Mouse (Mus musculus) liver, adult 2 months (tissue): ENCODE results near the gene Atg10. TPM values are rescaled to one million over a fixed set of nuclear protein-coding genes. Genes with fewer than 3 reads are reported as not detected.

Experiments
- DNase-seq: peaks from one replicate; pipeline ENCODE4 v3.0.0-alpha.2; 2011; ENCODE audit warnings: low read depth, low spot score; ENCODE audit errors: extremely low read depth
- H3K27ac ChIP-seq: fragments of 200-500 bp; replicated peaks from 2 replicates; pipeline ENCODE4 v1.5.1; 2012; ENCODE audit warnings: low read depth, mild to moderate bottlenecking, control low read depth, inconsistent platforms, low read length; ENCODE audit not compliant: insufficient read depth
- H3K27me3 ChIP-seq: fragments of 200-500 bp; 2 replicates; pipeline ENCODE4 v1.6.1; 2012; ENCODE audit warnings: mild to moderate bottlenecking, moderate library complexity, low read length, inconsistent platforms; ENCODE audit not compliant: control insufficient read depth, insufficient read depth
- H3K36me3 ChIP-seq: fragments of 200-500 bp; 2 replicates; pipeline ENCODE4 v1.6.1; 2012; ENCODE audit warnings: low read length, inconsistent platforms; ENCODE audit not compliant: control insufficient read depth, insufficient read depth
- H3K4me1 ChIP-seq: fragments of 200-500 bp; 2 replicates; pipeline ENCODE4 v1.6.1; 2011; ENCODE audit warnings: low read length; ENCODE audit not compliant: control insufficient read depth, insufficient read depth
- H3K4me3 ChIP-seq: fragments of 200-500 bp; 2 replicates; pipeline ENCODE4 v1.5.1; 2011; ENCODE audit warnings: low read depth, mild to moderate bottlenecking, control low read depth, low read length, moderate library complexity; ENCODE audit not compliant: insufficient read depth
- H3K79me2 ChIP-seq: fragments of 200-500 bp; 2 replicates; pipeline ENCODE4 v1.6.1; 2012; ENCODE audit warnings: inconsistent platforms, mild to moderate bottlenecking, low read length, moderate library complexity; ENCODE audit not compliant: control insufficient read depth, insufficient read depth
- H3K9ac ChIP-seq: fragments of 200-500 bp; 2 replicates; pipeline ENCODE4 v1.6.1; 2012; ENCODE audit warnings: low read depth, mild to moderate bottlenecking, control low read depth, inconsistent platforms, low read length
- CTCF ChIP-seq: fragments of 200-500 bp; IDR thresholded peaks from 2 replicates; pipeline ENCODE4 v1.5.1; 2011; ENCODE audit warnings: low read depth, low read length, control low read depth
- POLR2A ChIP-seq: fragments of 200-500 bp; IDR thresholded peaks from 2 replicates; pipeline ENCODE4 v1.6.1; 2011; ENCODE audit warnings: low read length, control low read depth; ENCODE audit not compliant: insufficient read depth; ENCODE audit errors: extremely low read depth
- WGBS: fragments of 180-500 bp; shearing (Covaris S2); methylation state at CpG from one replicate; pipeline ENCODE4 v1.1.7; 2018; 5-methylcytosine and 5-hydroxymethylcytosine counted together
- polyA plus RNA-seq: library from polyadenylated mRNA; depleted of rRNA; stranded (reverse); fragments of >200 nt; gene quantifications from 2 replicates; pipeline ENCODE4 v1.2.3, GENCODE M21; 2012
- total RNA-seq: library from RNA; depleted of rRNA; stranded (reverse); fragments of >200 nt; gene quantifications from 2 replicates; pipeline ENCODE4 v1.2.3, GENCODE M21; 2014

Gene Atg10
- total and polyA plus RNA-seq, 2 experiments: 0.94 to 5.3 TPM

DNA sequence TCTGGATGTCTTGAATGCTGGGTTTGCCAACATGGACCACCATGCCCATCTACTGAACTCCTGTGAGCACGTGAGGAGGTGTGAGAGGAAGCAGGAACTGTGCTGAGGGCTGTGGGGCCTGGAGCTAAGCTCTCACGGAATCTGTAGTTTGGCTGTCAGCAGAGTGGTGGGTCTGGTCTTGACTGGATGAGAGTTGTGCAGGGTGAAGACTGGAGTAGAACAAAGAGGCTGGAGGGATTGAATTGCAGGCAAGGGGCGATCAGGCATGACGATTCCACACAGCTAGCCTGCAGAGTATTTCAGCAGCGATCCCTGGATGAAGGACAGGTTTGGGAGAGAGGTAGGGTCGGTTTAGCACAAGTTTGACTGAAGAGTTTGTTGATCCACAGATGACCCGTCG is 10.8 kb downstream of the Atg10 start:
- Histone ChIP-seq H3K4me1 (no peaks in the 10 kb centered on the region; the same call in 1 of the 2 replicates), H3K9ac (no peak overlapping the region), H3K79me2 (no peaks in the 10 kb centered on the region), H3K36me3 (no peaks in the 10 kb centered on the region; the same call in 1 of the 2 replicates), H3K4me3 (no peak overlapping the region), H3K27ac (no peak overlapping the region), H3K27me3 (no peaks in the 10 kb centered on the region)
- TF ChIP-seq POLR2A: no peak
- no peak for TF ChIP-seq CTCF
- WGBS: 96% methylated on average over 8 of the region's 8 CpGs
- DNase-seq: no peak

- Histone ChIP-seq H3K27me3 (no peaks in the 10 kb centered on the region), H3K79me2 (no peaks in the 10 kb centered on the region), H3K36me3 (no peaks in the 10 kb centered on the region), H3K27ac (no peak overlapping the region), H3K9ac (no peak overlapping the region), H3K4me1 (no peaks in the 10 kb centered on the region; the same call in 1 of the 2 replicates), H3K4me3 (no peak overlapping the region)
- DNase-seq: no peak
- 85% methylated on average over 5 of the region's 5 CpGs for WGBS
- no peak for TF ChIP-seq POLR2A
- TF ChIP-seq CTCF: no peak
Observed at GRCm38 (mm10) chr13:91206237-91206636, 17.5 kb downstream of the Atg10 start.

DNA sequence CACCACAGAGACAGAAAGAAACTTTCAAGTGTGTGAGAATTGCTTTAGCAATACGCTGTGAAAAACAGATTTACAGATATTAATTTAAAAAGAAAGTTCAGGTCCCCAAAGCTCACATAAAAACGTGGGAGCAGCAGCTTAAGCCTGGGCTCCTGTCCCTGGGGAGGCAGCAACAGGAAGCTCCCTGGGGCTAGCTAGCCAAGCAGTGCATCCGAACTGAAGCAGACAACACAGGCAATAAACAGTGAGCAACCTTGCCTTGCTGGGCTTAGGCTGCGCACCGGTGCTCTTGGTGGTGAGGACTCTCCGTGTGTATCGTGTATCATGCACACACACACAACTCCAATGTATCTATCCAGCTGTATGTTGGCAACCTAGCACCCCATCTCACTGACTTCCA is 21.2 kb downstream of the Atg10 start:
- H3K9ac ChIP-seq: no peak overlapping the region
- TF ChIP-seq POLR2A: no peak
- no peak for TF ChIP-seq CTCF
- WGBS: 86% methylated on average over 7 of the region's 7 CpGs
- H3K36me3 ChIP-seq: no peaks in the 10 kb centered on the region
- H3K4me1 ChIP-seq: no peaks in the 10 kb centered on the region
- no peak overlapping the region for H3K27ac ChIP-seq
- H3K79me2 ChIP-seq: no peaks in the 10 kb centered on the region
- DNase-seq: no peak
- no peaks in the 10 kb centered on the region for H3K27me3 ChIP-seq
- no peak overlapping the region for H3K4me3 ChIP-seq

DNA sequence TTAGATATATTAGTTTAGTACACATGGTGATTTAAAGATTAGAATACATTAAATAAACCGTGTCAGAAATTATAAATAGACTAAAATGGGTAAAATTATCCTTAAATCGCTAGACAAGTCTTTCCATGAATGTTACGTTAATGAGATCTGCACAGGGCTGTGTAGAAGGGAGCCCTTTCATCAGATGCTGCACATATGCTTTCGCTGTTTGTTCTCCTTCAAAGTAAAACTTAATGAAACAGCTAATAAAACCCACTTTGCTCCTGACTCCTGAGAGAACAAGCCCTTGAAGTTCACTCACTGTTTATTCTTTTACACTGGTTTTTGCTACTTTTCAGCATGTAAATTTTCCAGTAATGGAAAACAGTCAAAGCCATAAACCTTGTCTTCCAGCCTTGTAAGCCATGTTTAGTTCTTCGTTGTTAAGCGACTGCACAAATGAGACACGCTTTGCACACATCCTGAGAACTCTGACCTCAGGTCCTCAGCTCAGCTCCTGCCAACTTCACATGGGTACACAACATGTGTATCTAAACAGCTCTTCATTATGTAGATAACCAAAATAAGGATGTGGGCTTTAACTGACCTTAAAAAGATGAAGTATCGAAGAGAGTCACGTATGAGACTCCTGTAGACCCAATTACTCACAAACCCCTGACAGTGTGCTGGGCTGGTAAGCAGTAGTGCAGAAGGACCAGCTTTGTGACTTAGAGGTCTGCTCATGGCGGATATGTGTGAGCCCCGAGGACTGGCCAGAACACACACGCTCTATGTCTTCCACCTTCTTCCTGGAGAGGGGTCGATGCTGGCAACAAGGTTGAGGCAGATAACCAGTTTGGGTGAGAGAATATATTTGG is 36.2 kb downstream of the Atg10 start:
- Histone ChIP-seq H3K36me3 (no peaks in the 10 kb centered on the region), H3K4me3 (no peak overlapping the region), H3K27me3 (no peaks in the 10 kb centered on the region), H3K4me1 (no peaks in the 10 kb centered on the region), H3K79me2 (no peaks in the 10 kb centered on the region), H3K27ac (no peak overlapping the region), H3K9ac (no peak overlapping the region)
- no peak for TF ChIP-seq CTCF
- TF ChIP-seq POLR2A: no peak
- 90% methylated on average over 13 of the region's 13 CpGs for WGBS
- DNase-seq: no peak

GRCm38 (mm10) chr13:91185248-91185867 is 38.4 kb downstream of the Atg10 start:
- Histone ChIP-seq H3K4me3 (no peak overlapping the region), H3K4me1 (no peaks in the 10 kb centered on the region), H3K79me2 (no peaks in the 10 kb centered on the region), H3K9ac (no peak overlapping the region), H3K36me3 (no peaks in the 10 kb centered on the region), H3K27ac (no peak overlapping the region), H3K27me3 (no peaks in the 10 kb centered on the region)
- DNase-seq: no peak
- no peak for TF ChIP-seq CTCF
- TF ChIP-seq POLR2A: no peak
- 81% methylated on average over 3 of the region's 3 CpGs for WGBS

- H3K36me3 ChIP-seq: no peaks in the 10 kb centered on the region
- TF ChIP-seq POLR2A (no peak), CTCF (no peak)
- H3K9ac ChIP-seq: no peak overlapping the region
- no peaks in the 10 kb centered on the region for H3K79me2 ChIP-seq
- no peak overlapping the region for H3K27ac ChIP-seq
- no peak for DNase-seq
- H3K4me3 ChIP-seq: no peak overlapping the region
- H3K27me3 ChIP-seq: no peaks in the 10 kb centered on the region
- H3K4me1 ChIP-seq: no peaks in the 10 kb centered on the region
- 74% methylated on average over 3 of the region's 3 CpGs for WGBS
Observed at GRCm38 (mm10) chr13:91184226-91184625, 39.5 kb downstream of the Atg10 start.
